Mouse (Mus musculus): ENCODE data around the gene Kazn. TPM values are rescaled to one million over a fixed set of nuclear protein-coding genes. Genes with fewer than 3 reads are reported as not detected.

Kazn gene
- total RNA-seq (2023) = 0.30 TPM

DNA sequence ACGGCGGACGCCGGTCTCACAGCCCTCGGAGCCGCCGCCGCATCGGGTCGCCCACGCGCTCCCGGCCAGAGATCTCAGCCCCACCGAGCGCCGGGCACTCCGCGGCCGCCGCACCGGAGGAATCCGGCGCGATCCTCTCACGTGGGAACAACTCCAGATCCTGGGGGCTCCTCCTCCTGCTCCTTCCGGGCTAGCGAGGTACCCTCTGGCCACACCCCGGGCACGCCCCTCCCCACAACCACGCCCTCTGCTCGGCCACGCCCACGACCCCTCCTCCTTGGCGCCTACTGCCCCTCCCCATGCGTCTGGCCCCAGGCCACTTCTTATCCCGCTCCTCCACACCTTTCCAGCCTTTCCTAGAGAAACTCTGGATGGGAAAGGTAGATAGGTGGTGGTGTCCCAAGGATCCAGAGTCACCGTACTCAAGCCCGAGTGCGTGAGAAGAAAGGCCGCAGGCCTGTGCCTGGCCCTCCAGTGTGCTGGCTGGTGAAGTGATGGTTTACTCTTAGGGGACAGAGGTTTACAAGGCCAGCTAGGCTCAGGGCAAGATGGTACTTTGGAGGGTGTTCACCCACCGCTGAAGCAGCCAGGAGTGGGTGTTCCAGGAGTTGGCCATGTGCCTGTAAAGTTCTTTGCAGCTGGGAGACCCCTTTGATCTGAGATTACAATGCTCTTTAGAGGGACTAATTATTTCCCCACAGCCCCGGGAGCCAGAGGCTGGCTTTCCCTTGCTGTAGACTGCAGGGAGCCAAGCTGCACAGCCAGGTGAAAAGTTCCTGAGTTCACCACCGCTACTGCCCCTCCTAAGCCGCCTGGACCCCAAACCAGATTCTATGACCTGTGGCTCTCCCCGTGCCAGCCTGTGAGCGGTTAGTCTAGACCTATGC is at the start of gene Kazn:
Kazn (minus strand) TSS at position 162 of the 887 bp plus-strand sequence.

DNA sequence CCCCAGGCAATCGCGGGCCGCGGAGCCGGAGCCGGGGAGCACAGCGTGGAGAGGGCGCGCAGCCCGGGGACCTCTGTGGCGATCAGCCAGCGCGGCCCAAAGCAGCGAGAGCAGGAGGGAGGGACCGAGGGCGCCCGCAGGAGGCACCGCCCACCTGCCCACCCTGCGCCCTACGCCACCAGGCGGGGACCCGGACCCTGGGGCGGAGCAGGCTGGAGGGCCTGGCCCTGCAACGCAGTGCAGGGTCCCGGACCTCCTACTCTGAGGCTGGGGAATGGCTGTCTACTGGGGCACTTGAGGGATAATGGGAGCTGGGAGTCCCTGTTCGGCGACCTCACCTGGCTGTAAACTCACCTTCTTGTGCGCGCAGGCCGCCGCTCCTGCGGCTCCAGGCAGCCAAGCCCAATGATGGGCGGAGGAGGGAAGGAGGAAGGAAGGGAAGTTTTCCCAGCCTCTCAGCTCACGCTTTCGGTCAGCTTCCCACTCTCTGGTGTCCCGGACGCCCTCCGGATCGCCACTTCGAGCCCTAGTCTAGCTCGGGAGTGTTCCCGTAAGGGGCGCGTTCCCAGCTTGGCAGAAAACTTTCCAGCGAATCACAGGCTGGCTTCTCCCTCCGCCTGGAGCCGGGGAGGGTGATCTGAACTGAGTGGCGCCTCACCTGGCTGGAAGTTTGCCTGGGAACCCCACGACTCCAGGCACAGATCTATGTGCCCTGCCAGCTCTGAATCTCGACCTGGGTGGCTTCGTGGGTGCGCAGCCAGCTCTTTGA is 154.9 kb downstream of the Kazn start, which contains the start of gene Tmem51:
Tmem51 (minus strand) TSS at position 174 of the 769 bp plus-strand sequence.

Other genes with a start within 250 kb of the Kazn start
- not detected for gene Fhad1, start 224.3 kb downstream of the Kazn start, total RNA-seq (2023)
- gene Tmem51, start 155.1 kb downstream of the Kazn start, total RNA-seq (2023) = 1.0 TPM